Mouse (Mus musculus) adrenal gland, adult 18-20 months (tissue): ENCODE measurements around the gene Cadps2. TPM values are rescaled to one million over a fixed set of nuclear protein-coding genes. Genes with fewer than 3 reads are reported as not detected.

Experiments used
- DNase-seq, 2 experiments: peaks; one replicate each; pipeline ENCODE4 v3.0.0; 2021 to 2022; ENCODE audit warnings: low spot score in 2 of 2
- long read RNA-seq, 2 experiments: library from polyadenylated mRNA; stranded (forward); transcript quantifications; one replicate each; pipeline ENCODE4 v2.0.0; 2021
- total RNA-seq, 2 experiments: library from RNA; stranded (reverse); gene quantifications; 1 replicate in 1 of 2; 2 replicates in 1 of 2; pipeline ENCODE4 v1.2.3; 2021

Gene Cadps2
- total RNA-seq, result 1 to 10 TPM; 2.9 to 9.1 TPM
- long read RNA-seq, experiment 1, partial matches to known transcripts, result 1 of 1 reads
- long read RNA-seq, experiment 1, other reads (novel, unspliced or antisense), result 0 of 1 reads
- long read RNA-seq, experiment 2, partial matches to known transcripts, result 0 of 3 reads
- long read RNA-seq, experiment 2, other reads (novel, unspliced or antisense), result 3 of 3 reads

GRCm38 (mm10) chr6:23839009-23839811 is at the start of gene Cadps2:
TSS of gene Cadps2 (minus strand) at chr6:23839421.
- DNase-seq, result peak; percentile 50 to 63

- peak; percentile 27 to 42 for DNase-seq
Observed at GRCm38 (mm10) chr6:23886418-23886817, 47.2 kb upstream of the Cadps2 start.

- DNase-seq, result no peak
Observed at GRCm38 (mm10) chr6:23876765-23877408, 37.7 kb upstream of the Cadps2 start.

GRCm38 (mm10) chr6:23876363-23876762 is 37.1 kb upstream of the Cadps2 start:
- DNase-seq, result no peak

- DNase-seq, result no peak
Observed at GRCm38 (mm10) chr6:23873812-23874211, 34.6 kb upstream of the Cadps2 start.

GRCm38 (mm10) chr6:23873231-23873630 is 34.0 kb upstream of the Cadps2 start:
- DNase-seq, result no peak

- DNase-seq, result no peak
Observed at GRCm38 (mm10) chr6:23869971-23870370, 30.8 kb upstream of the Cadps2 start.

- DNase-seq, result no peak
Observed at GRCm38 (mm10) chr6:23866298-23866697, 27.1 kb upstream of the Cadps2 start.

- no peak for DNase-seq
Observed at GRCm38 (mm10) chr6:23853464-23853863, 14.2 kb upstream of the Cadps2 start.

- peak in 1 of 2 experiments; percentile 5 for DNase-seq
Observed at GRCm38 (mm10) chr6:23840001-23840400, 780 bp upstream of the Cadps2 start.

GRCm38 (mm10) chr6:23838401-23839008 is 716 bp downstream of the Cadps2 start:
- DNase-seq, result peak in 1 of 2 experiments; percentile 16

GRCm38 (mm10) chr6:23837631-23838030 is 1.6 kb downstream of the Cadps2 start:
- DNase-seq, result no peak

GRCm38 (mm10) chr6:23837127-23837526 is 2.1 kb downstream of the Cadps2 start:
- DNase-seq, result no peak

GRCm38 (mm10) chr6:23836694-23837093 is 2.5 kb downstream of the Cadps2 start:
- no peak for DNase-seq

- no peak for DNase-seq
Observed at GRCm38 (mm10) chr6:23835552-23835951, 3.7 kb downstream of the Cadps2 start.

GRCm38 (mm10) chr6:23830741-23831140 is 8.5 kb downstream of the Cadps2 start:
- no peak for DNase-seq

GRCm38 (mm10) chr6:23829338-23829737 is 9.9 kb downstream of the Cadps2 start:
- no peak for DNase-seq

- no peak for DNase-seq
Observed at GRCm38 (mm10) chr6:23821819-23822218, 17.4 kb downstream of the Cadps2 start.

- no peak for DNase-seq
Observed at GRCm38 (mm10) chr6:23810087-23810486, 29.1 kb downstream of the Cadps2 start.

GRCm38 (mm10) chr6:23809344-23809743 is 29.9 kb downstream of the Cadps2 start:
- DNase-seq, result no peak

- no peak for DNase-seq
Observed at GRCm38 (mm10) chr6:23805333-23805732, 33.9 kb downstream of the Cadps2 start.

GRCm38 (mm10) chr6:23791822-23792221 is 47.4 kb downstream of the Cadps2 start:
- DNase-seq, result no peak
